Mouse (Mus musculus): Measurements from ENCODE around the gene Akap1. TPM values are rescaled to one million over a fixed set of nuclear protein-coding genes. Genes with fewer than 3 reads are reported as not detected.

Gene Akap1
- polyA plus RNA-seq, 2 experiments, result 5.8 to 9.1 TPM

GRCm38 (mm10) chr11:88873027-88873666 is 8.8 kb upstream of the Akap1 start:
- Histone ChIP-seq H3K9ac (replicated peaks) (no peak overlapping the region), H3K27me3 (ENCODE audit: control insufficient read depth, insufficient read depth, low read length) (peaks cover 13% of the 10 kb centered on the region), H3K4me2 (ENCODE audit: low read depth) (peak overlapping the region; percentile 52), H3K27ac (no peak overlapping the region), H3K4me3 (ENCODE audit: insufficient read depth in 1 of 2, low read depth in 2 of 2, low read length in 2 of 2) (peak overlapping the region; percentile 16 to 26; a peak in 3 of 4 replicates), H3K9me3 (ENCODE audit: control insufficient read depth, low read length) (no peaks in the 10 kb centered on the region), H3K36me3 (replicated peaks; ENCODE audit: control insufficient read depth, insufficient read depth, low read depth) (no peaks in the 10 kb centered on the region), H3K4me1 (replicated peaks; ENCODE audit: control insufficient read depth in 2 of 2, insufficient read depth in 2 of 2, low read length in 1 of 2) (peaks cover 0 to 2% of the 10 kb centered on the region in 2 experiments; a peak in 1 of 4 replicates)
- DNase-seq (ENCODE audit: low read depth in 3 of 3, low spot score in 3 of 3) (no peak), ATAC-seq (ENCODE audit: insufficient read depth) (no peak)
- no peak for TF ChIP-seq CTCF (IDR thresholded peaks at IDR 0.05; ENCODE audit: low read depth)
- TF ChIP-seq EP300 (IDR thresholded peaks at IDR 0.05; ENCODE audit: low read depth), result no peak
- 4% methylated on average over 20 of the region's 20 CpGs for WGBS (ENCODE audit: insufficient replicate concordance)

- H3K36me3 ChIP-seq (replicated peaks; ENCODE audit: control insufficient read depth, insufficient read depth, low read depth), result no peaks in the 10 kb centered on the region
- H3K4me2 ChIP-seq (ENCODE audit: low read depth), result no peak overlapping the region
- TF ChIP-seq EP300 (IDR thresholded peaks at IDR 0.05; ENCODE audit: low read depth) (no peak), CTCF (IDR thresholded peaks at IDR 0.05; ENCODE audit: low read depth) (no peak)
- no peak overlapping the region for H3K4me3 ChIP-seq (ENCODE audit: insufficient read depth in 1 of 2, low read depth in 2 of 2, low read length in 2 of 2)
- WGBS (ENCODE audit: insufficient replicate concordance), result 49% methylated on average over 2 of the region's 2 CpGs
- no peak overlapping the region for H3K9ac ChIP-seq (replicated peaks)
- peaks cover 13% of the 10 kb centered on the region for H3K27me3 ChIP-seq (ENCODE audit: control insufficient read depth, insufficient read depth, low read length)
- peaks cover 4 to 7% of the 10 kb centered on the region in 2 experiments; a peak in 2 of 4 replicates for H3K4me1 ChIP-seq (replicated peaks; ENCODE audit: control insufficient read depth in 2 of 2, insufficient read depth in 2 of 2, low read length in 1 of 2)
- ATAC-seq (ENCODE audit: insufficient read depth) (no peak), DNase-seq (ENCODE audit: low read depth in 3 of 3, low spot score in 3 of 3) (no peak)
- no peaks in the 10 kb centered on the region for H3K9me3 ChIP-seq (ENCODE audit: control insufficient read depth, low read length)
- H3K27ac ChIP-seq, result no peak overlapping the region
Observed at GRCm38 (mm10) chr11:88869443-88869842, 5.1 kb upstream of the Akap1 start.

- Histone ChIP-seq H3K9me3 (ENCODE audit: control insufficient read depth, low read length) (no peaks in the 10 kb centered on the region), H3K27ac (no peak overlapping the region), H3K4me2 (ENCODE audit: low read depth) (peak overlapping the region; percentile 81), H3K4me3 (ENCODE audit: insufficient read depth in 1 of 2, low read depth in 2 of 2, low read length in 2 of 2) (peak overlapping the region; percentile 60 to 65), H3K4me1 (replicated peaks; ENCODE audit: control insufficient read depth in 2 of 2, insufficient read depth in 2 of 2, low read length in 1 of 2) (peaks cover 8 to 16% of the 10 kb centered on the region in 2 experiments), H3K9ac (replicated peaks) (peak overlapping the region; percentile 44), H3K36me3 (replicated peaks; ENCODE audit: control insufficient read depth, insufficient read depth, low read depth) (no peaks in the 10 kb centered on the region), H3K27me3 (ENCODE audit: control insufficient read depth, insufficient read depth, low read length) (no peaks in the 10 kb centered on the region; the same call in 1 of the 2 replicates)
- DNase-seq (ENCODE audit: low read depth in 3 of 3, low spot score in 3 of 3), result peak; percentile 23 to 31 (median 27)
- WGBS (ENCODE audit: insufficient replicate concordance), result under 1% methylated on average over 48 of the region's 49 CpGs
- TF ChIP-seq EP300 (IDR thresholded peaks at IDR 0.05; ENCODE audit: low read depth) (no peak), CTCF (IDR thresholded peaks at IDR 0.05; ENCODE audit: low read depth) (no peak)
- peak; percentile 58 for ATAC-seq (ENCODE audit: insufficient read depth)
Observed at GRCm38 (mm10) chr11:88863904-88864457, 405 bp downstream of the Akap1 start.

GRCm38 (mm10) chr11:88863071-88863903 is 1.1 kb downstream of the Akap1 start:
- no peaks in the 10 kb centered on the region for H3K27me3 ChIP-seq (ENCODE audit: control insufficient read depth, insufficient read depth, low read length)
- H3K4me1 ChIP-seq (replicated peaks; ENCODE audit: control insufficient read depth in 2 of 2, insufficient read depth in 2 of 2, low read length in 1 of 2), result peaks cover 8 to 16% of the 10 kb centered on the region in 2 experiments
- TF ChIP-seq EP300 (IDR thresholded peaks at IDR 0.05; ENCODE audit: low read depth), result no peak
- no peak for TF ChIP-seq CTCF (IDR thresholded peaks at IDR 0.05; ENCODE audit: low read depth)
- DNase-seq (ENCODE audit: low read depth in 3 of 3, low spot score in 3 of 3) (no peak), ATAC-seq (ENCODE audit: insufficient read depth) (no peak)
- H3K9ac ChIP-seq (replicated peaks), result peak overlapping the region; percentile 44
- H3K4me2 ChIP-seq (ENCODE audit: low read depth), result peak overlapping the region; percentile 81
- under 1% methylated on average over 32 of the region's 32 CpGs for WGBS (ENCODE audit: insufficient replicate concordance)
- no peak overlapping the region for H3K27ac ChIP-seq
- no peaks in the 10 kb centered on the region for H3K36me3 ChIP-seq (replicated peaks; ENCODE audit: control insufficient read depth, insufficient read depth, low read depth)
- H3K9me3 ChIP-seq (ENCODE audit: control insufficient read depth, low read length), result no peaks in the 10 kb centered on the region
- H3K4me3 ChIP-seq (ENCODE audit: insufficient read depth in 1 of 2, low read depth in 2 of 2, low read length in 2 of 2), result peak overlapping the region; percentile 60 to 65

GRCm38 (mm10) chr11:88862355-88862754 is 2.0 kb downstream of the Akap1 start:
- H3K9ac ChIP-seq (replicated peaks), result no peak overlapping the region
- peak overlapping the region; percentile 81 for H3K4me2 ChIP-seq (ENCODE audit: low read depth)
- TF ChIP-seq CTCF (IDR thresholded peaks at IDR 0.05; ENCODE audit: low read depth), result no peak
- no peak for TF ChIP-seq EP300 (IDR thresholded peaks at IDR 0.05; ENCODE audit: low read depth)
- no peak overlapping the region for H3K27ac ChIP-seq
- WGBS (ENCODE audit: insufficient replicate concordance), result 70% methylated on average over 2 of the region's 2 CpGs
- no peaks in the 10 kb centered on the region for H3K9me3 ChIP-seq (ENCODE audit: control insufficient read depth, low read length)
- ATAC-seq (ENCODE audit: insufficient read depth) (no peak), DNase-seq (ENCODE audit: low read depth in 3 of 3, low spot score in 3 of 3) (no peak)
- H3K4me1 ChIP-seq (replicated peaks; ENCODE audit: control insufficient read depth in 2 of 2, insufficient read depth in 2 of 2, low read length in 1 of 2), result peaks cover 8 to 16% of the 10 kb centered on the region in 2 experiments
- H3K4me3 ChIP-seq (ENCODE audit: insufficient read depth in 1 of 2, low read depth in 2 of 2, low read length in 2 of 2), result peak overlapping the region in 1 of 2 experiments; percentile 65; a peak in 2 of 4 replicates
- H3K36me3 ChIP-seq (replicated peaks; ENCODE audit: control insufficient read depth, insufficient read depth, low read depth), result no peaks in the 10 kb centered on the region
- no peaks in the 10 kb centered on the region for H3K27me3 ChIP-seq (ENCODE audit: control insufficient read depth, insufficient read depth, low read length)

Measured in liver, embryonic 14.5 days (tissue).